Mouse (Mus musculus): Measurements from ENCODE around the gene Aldh1b1. TPM values are rescaled to one million over a fixed set of nuclear protein-coding genes. Genes with fewer than 3 reads are reported as not detected.

The Aldh1b1 gene
- polyA plus RNA-seq, 1 experiment, result 7.2 TPM

- Histone ChIP-seq H3K4me3 (ENCODE audit: insufficient read depth, low read length) (no peak overlapping the region), H3K4me1 (ENCODE audit: control insufficient read depth, insufficient read depth, low read length) (peaks cover 4% of the 10 kb centered on the region; the same call in 1 of the 2 replicates), H3K27ac (ENCODE audit: insufficient read depth, low read length) (no peak overlapping the region)
- no peak for TF ChIP-seq POLR2A (IDR thresholded peaks at IDR 0.05; ENCODE audit: extremely low read depth, insufficient read depth, low read length)
- TF ChIP-seq CTCF (IDR thresholded peaks at IDR 0.05; ENCODE audit: extremely low read depth, insufficient read depth, low read length), result no peak
Observed at GRCm38 (mm10) chr4:45763288-45764140, 35.3 kb upstream of the Aldh1b1 start.

DNA sequence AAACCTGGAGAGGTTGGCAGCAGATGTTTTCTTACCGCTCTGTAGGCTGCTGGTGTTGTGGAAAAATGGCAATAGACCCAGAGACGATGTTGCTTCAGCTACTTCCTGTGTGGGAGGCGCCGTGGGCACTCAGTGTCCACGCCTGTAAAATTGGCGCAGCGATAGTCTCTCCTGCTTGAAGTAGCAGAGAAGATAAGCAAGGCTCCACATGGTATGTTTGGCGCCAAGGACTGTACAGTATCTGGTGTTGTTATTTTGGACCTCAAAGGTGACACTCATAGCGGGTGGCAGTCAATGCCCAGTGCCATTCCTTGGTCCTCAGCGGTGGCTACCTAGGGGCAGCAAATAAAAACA is 34.7 kb upstream of the Aldh1b1 start:
- TF ChIP-seq POLR2A (IDR thresholded peaks at IDR 0.05; ENCODE audit: extremely low read depth, insufficient read depth, low read length), result no peak
- no peak for TF ChIP-seq CTCF (IDR thresholded peaks at IDR 0.05; ENCODE audit: extremely low read depth, insufficient read depth, low read length)
- no peak overlapping the region for H3K27ac ChIP-seq (ENCODE audit: insufficient read depth, low read length)
- no peak overlapping the region for H3K4me3 ChIP-seq (ENCODE audit: insufficient read depth, low read length)
- peaks cover 4% of the 10 kb centered on the region; the same call in 1 of the 2 replicates for H3K4me1 ChIP-seq (ENCODE audit: control insufficient read depth, insufficient read depth, low read length)

- H3K27ac ChIP-seq (ENCODE audit: insufficient read depth, low read length), result no peak overlapping the region
- H3K4me3 ChIP-seq (ENCODE audit: insufficient read depth, low read length), result no peak overlapping the region
- peaks cover 4% of the 10 kb centered on the region; the same call in 1 of the 2 replicates for H3K4me1 ChIP-seq (ENCODE audit: control insufficient read depth, insufficient read depth, low read length)
- TF ChIP-seq POLR2A (IDR thresholded peaks at IDR 0.05; ENCODE audit: extremely low read depth, insufficient read depth, low read length) (no peak), CTCF (IDR thresholded peaks at IDR 0.05; ENCODE audit: extremely low read depth, insufficient read depth, low read length) (no peak)
Observed at GRCm38 (mm10) chr4:45765121-45765564, 33.7 kb upstream of the Aldh1b1 start.

- Histone ChIP-seq H3K4me1 (ENCODE audit: control insufficient read depth, insufficient read depth, low read length) (peaks cover 4% of the 10 kb centered on the region; the same call in 1 of the 2 replicates), H3K27ac (ENCODE audit: insufficient read depth, low read length) (no peak overlapping the region), H3K4me3 (ENCODE audit: insufficient read depth, low read length) (no peak overlapping the region)
- TF ChIP-seq CTCF (IDR thresholded peaks at IDR 0.05; ENCODE audit: extremely low read depth, insufficient read depth, low read length) (no peak), POLR2A (IDR thresholded peaks at IDR 0.05; ENCODE audit: extremely low read depth, insufficient read depth, low read length) (no peak)
Observed at GRCm38 (mm10) chr4:45765565-45766201, 33.1 kb upstream of the Aldh1b1 start.

DNA sequence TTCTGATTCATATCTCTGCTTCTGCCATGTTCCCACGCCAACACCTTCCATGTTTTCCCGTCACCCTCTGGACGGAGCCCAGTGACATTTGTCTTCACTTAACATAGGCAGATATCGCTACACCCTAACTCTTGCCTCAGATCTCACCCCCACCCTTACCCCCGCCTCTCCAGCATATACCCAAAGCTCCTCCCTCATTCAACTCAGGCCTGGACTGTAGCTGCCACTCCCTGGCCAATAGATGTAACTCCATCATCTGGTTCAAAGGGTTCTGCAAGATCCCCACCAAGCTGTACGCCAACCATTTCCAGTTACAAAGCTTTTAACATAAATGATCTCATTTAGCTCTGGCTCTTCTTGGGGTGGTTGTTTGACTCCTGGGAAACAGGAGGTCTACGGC is 32.0 kb upstream of the Aldh1b1 start:
- H3K4me1 ChIP-seq (ENCODE audit: control insufficient read depth, insufficient read depth, low read length), result peaks cover 4% of the 10 kb centered on the region; the same call in 1 of the 2 replicates
- no peak overlapping the region for H3K4me3 ChIP-seq (ENCODE audit: insufficient read depth, low read length)
- TF ChIP-seq POLR2A (IDR thresholded peaks at IDR 0.05; ENCODE audit: extremely low read depth, insufficient read depth, low read length) (no peak), CTCF (IDR thresholded peaks at IDR 0.05; ENCODE audit: extremely low read depth, insufficient read depth, low read length) (no peak)
- H3K27ac ChIP-seq (ENCODE audit: insufficient read depth, low read length), result no peak overlapping the region

- Histone ChIP-seq H3K27ac (ENCODE audit: insufficient read depth, low read length) (no peak overlapping the region), H3K4me1 (ENCODE audit: control insufficient read depth, insufficient read depth, low read length) (peaks cover 4% of the 10 kb centered on the region; the same call in 1 of the 2 replicates), H3K4me3 (ENCODE audit: insufficient read depth, low read length) (no peak overlapping the region)
- TF ChIP-seq CTCF (IDR thresholded peaks at IDR 0.05; ENCODE audit: extremely low read depth, insufficient read depth, low read length), result no peak
- no peak for TF ChIP-seq POLR2A (IDR thresholded peaks at IDR 0.05; ENCODE audit: extremely low read depth, insufficient read depth, low read length)
Observed at GRCm38 (mm10) chr4:45767891-45768558, 30.8 kb upstream of the Aldh1b1 start.

DNA sequence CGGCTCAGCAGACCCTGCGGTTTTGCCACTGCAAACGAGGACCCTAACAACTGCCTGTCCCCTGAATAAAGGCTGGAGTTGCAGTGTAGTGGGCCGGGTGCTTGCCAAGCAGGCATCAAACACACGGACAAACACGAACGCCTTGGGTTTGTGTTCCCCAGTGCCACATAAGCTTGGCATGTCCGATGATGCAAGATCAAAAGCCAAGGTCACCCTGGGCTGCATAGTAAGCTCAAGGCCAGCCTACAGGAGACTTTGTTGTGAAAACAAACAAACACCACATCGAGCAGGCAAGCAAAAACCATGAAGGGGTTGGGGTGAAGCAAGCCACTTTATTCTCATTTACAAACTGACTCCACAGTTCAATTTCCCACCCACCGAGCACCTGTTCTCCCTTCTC is 29.7 kb upstream of the Aldh1b1 start:
- TF ChIP-seq CTCF (IDR thresholded peaks at IDR 0.05; ENCODE audit: extremely low read depth, insufficient read depth, low read length) (no peak), POLR2A (IDR thresholded peaks at IDR 0.05; ENCODE audit: extremely low read depth, insufficient read depth, low read length) (no peak)
- Histone ChIP-seq H3K27ac (ENCODE audit: insufficient read depth, low read length) (no peak overlapping the region), H3K4me3 (ENCODE audit: insufficient read depth, low read length) (no peak overlapping the region), H3K4me1 (ENCODE audit: control insufficient read depth, insufficient read depth, low read length) (peaks cover 4% of the 10 kb centered on the region; the same call in 1 of the 2 replicates)

DNA sequence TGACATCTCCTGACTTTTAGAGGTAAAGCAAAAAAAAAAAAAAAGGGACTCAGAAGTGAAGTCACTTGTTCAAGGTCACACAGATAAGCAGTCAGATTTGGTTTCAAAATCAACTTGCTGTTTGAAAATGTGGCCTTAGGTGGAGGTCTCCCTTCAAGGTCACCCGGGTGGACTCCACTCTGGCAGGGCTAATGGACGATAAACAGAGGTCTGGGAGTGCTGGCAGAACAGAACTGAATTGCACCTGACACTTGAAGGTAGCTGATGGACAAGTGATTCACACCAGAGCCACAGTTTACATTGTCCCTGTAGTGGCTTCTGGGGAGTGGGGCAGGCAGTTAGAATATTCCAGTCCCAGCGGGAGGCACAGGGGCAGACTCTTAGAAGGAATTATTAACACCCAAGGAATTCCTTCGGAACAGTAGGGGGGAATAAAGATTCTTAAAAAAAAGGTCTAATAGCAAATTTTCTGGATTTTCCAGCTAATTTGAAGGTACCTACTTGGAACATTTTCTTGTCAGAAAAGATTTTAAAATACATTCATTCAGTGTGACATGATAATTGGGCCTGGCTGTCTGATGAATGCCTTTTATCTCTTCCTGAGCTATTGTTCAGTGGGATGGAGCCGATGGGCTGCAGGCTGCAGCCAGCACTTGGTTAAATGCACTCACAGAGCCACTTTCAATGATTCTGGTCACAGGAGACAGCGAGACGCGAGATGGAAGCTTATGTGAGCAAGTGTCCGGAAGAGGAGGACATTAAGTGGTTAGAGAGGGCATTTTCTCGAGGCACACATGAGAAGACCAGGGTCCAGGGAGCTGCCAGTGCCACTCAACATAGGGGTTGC is 28.8 kb upstream of the Aldh1b1 start:
- Histone ChIP-seq H3K4me3 (ENCODE audit: insufficient read depth, low read length) (no peak overlapping the region), H3K4me1 (ENCODE audit: control insufficient read depth, insufficient read depth, low read length) (0 out of 2 replicates have a peak, but pooled peaks cover 1% of the 10 kb centered on the region), H3K27ac (ENCODE audit: insufficient read depth, low read length) (no peak overlapping the region)
- TF ChIP-seq POLR2A (IDR thresholded peaks at IDR 0.05; ENCODE audit: extremely low read depth, insufficient read depth, low read length), result no peak
- TF ChIP-seq CTCF (IDR thresholded peaks at IDR 0.05; ENCODE audit: extremely low read depth, insufficient read depth, low read length), result no peak

GRCm38 (mm10) chr4:45770638-45771033 is 28.2 kb upstream of the Aldh1b1 start:
- Histone ChIP-seq H3K4me3 (ENCODE audit: insufficient read depth, low read length) (no peak overlapping the region), H3K27ac (ENCODE audit: insufficient read depth, low read length) (no peak overlapping the region), H3K4me1 (ENCODE audit: control insufficient read depth, insufficient read depth, low read length) (no peaks in the 10 kb centered on the region)
- TF ChIP-seq POLR2A (IDR thresholded peaks at IDR 0.05; ENCODE audit: extremely low read depth, insufficient read depth, low read length), result no peak
- TF ChIP-seq CTCF (IDR thresholded peaks at IDR 0.05; ENCODE audit: extremely low read depth, insufficient read depth, low read length), result no peak
